Mouse (Mus musculus): Measurements from ENCODE around the gene Fau. TPM values are rescaled to one million over a fixed set of nuclear protein-coding genes. Genes with fewer than 3 reads are reported as not detected.
A peak's percentile ranks its signal among the peaks of the same experiment; 100 is the strongest.

Gene Fau
- total and polyA plus RNA-seq, 2 experiments = 455 to 820 TPM

DNA sequence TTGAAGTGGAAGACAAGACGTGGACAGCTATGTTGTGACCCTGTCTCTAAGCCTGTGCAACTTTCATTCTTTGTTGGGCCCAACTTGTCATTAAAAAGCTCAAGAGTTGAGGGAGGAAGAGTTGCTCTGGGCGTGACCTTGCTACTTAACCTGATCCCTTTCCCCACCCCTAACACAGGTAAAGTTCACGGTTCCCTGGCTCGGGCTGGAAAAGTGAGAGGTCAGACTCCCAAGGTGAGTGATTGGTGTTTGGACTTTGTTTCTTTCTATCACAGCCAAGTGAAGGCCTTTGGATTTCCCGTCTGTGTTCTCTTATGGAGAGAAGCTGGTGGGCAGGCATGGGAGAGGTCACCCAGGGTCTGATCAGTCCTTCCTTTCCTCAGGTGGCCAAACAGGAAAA lies 1.3 kb downstream of the Fau start:
- H3K4me1 ChIP-seq (ENCODE audit: control insufficient read depth, insufficient read depth, low read length) = peaks cover 24% of the 10 kb centered on the region
- H3K36me3 ChIP-seq (ENCODE audit: control insufficient read depth, insufficient read depth, low read length) = peaks cover 13% of the 10 kb centered on the region; the same call in 1 of the 2 replicates
- no peak for TF ChIP-seq POLR2A (IDR thresholded peaks at IDR 0.05; ENCODE audit: extremely low read depth, insufficient read depth, low read length)
- no peak for TF ChIP-seq CTCF (IDR thresholded peaks at IDR 0.05; ENCODE audit: low read depth, low read length)
- DNase-seq (ENCODE audit: extremely low read depth, low read depth, low spot score) = peak; percentile 80
- H3K27ac ChIP-seq (replicated peaks; ENCODE audit: insufficient read depth, low read depth, low read length) = peak overlapping the region; percentile 82
- no peaks in the 10 kb centered on the region for H3K27me3 ChIP-seq (ENCODE audit: control insufficient read depth, insufficient read depth, low read length)
- H3K79me2 ChIP-seq (ENCODE audit: control insufficient read depth, insufficient read depth, low read length) = no peaks in the 10 kb centered on the region; the same call in 1 of the 2 replicates
- peak overlapping the region; percentile 91 for H3K9ac ChIP-seq (ENCODE audit: low read depth, low read length)
- H3K4me3 ChIP-seq (ENCODE audit: insufficient read depth, low read depth, low read length) = peak overlapping the region; percentile 87
- WGBS = 20% methylated on average over 5 of the region's 5 CpGs

DNA sequence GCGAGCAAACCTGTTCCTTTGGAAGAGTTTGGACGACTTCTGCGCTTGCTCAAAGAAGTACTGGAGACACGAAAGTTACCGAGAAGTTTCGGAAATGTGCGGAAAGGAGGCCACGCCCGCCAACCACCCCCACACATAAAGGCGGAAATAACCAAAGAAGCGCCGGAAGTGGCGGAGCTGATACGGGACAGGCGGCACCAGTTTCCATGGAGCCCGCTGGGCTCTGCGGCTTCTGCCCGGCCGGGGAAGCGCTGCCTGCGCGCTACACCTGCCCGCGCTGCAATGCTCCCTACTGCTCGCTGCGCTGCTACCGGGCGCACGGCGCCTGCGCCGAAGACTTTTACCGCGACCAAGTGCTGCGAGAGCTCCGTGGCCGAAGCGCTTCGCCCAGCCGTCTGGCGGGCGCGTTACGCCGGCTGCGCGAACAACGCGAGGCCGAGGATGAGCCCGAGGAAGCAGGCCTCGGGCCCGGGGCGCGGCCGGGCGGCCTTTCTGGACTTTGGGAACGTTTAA lies 3.4 kb downstream of the Fau start, which contains the start of gene Znhit2:
TSS of gene Znhit2 (plus strand) at position 172 of the 513 bp plus-strand sequence.
- Histone ChIP-seq H3K4me1 (ENCODE audit: control insufficient read depth, insufficient read depth, low read length) (peaks cover 24% of the 10 kb centered on the region), H3K79me2 (ENCODE audit: control insufficient read depth, insufficient read depth, low read length) (no peaks in the 10 kb centered on the region; the same call in 1 of the 2 replicates), H3K27ac (replicated peaks; ENCODE audit: insufficient read depth, low read depth, low read length) (peak within 1 kb of the TSS; percentile 77), H3K36me3 (ENCODE audit: control insufficient read depth, insufficient read depth, low read length) (peaks cover 2% of the 10 kb centered on the region; the same call in 1 of the 2 replicates), H3K27me3 (ENCODE audit: control insufficient read depth, insufficient read depth, low read length) (no peaks in the 10 kb centered on the region), H3K4me3 (ENCODE audit: insufficient read depth, low read depth, low read length) (peak within 1 kb of the TSS; percentile 78), H3K9ac (ENCODE audit: low read depth, low read length) (peak within 1 kb of the TSS; percentile 86)
- WGBS = under 1% methylated on average over 58 of the region's 58 CpGs
- peak; percentile 89 for DNase-seq (ENCODE audit: extremely low read depth, low read depth, low spot score)
- TF ChIP-seq POLR2A (IDR thresholded peaks at IDR 0.05; ENCODE audit: extremely low read depth, insufficient read depth, low read length) (peak; percentile 49; the same call in 1 of the 2 replicates), CTCF (IDR thresholded peaks at IDR 0.05; ENCODE audit: low read depth, low read length) (no peak)

DNA sequence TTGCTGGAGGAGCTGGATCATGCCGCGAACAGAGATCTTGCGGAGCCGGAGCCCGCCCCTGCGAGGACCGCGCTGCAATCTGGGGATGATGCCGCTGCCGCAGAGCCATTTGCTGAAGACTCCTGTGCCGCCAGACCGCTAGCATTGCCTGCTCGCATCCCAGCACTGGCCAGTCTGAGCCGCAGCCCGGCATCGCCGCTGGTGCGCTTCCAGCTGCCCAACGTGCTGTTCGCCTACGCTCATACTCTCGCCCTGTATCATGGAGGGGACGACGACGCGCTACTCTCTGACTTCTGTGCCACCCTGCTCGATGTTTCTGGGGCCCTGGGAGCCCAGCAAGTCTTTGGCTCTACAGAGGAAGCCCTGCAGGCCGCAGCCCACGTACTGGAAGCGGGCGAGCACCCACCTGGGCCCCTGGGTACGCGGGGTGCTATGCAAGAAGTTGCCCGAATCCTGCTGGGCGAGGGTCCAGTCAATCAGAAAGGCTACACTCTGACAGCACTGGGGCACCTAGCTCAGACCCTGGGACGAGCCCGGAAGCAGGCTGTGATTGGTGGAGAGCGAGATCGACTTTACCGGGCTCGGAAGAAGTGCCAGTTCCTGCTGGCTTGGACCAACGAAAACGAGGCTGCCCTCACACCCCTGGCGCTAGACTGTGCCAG lies 4.1 kb downstream of the Fau start:
- under 1% methylated on average over 44 of the region's 44 CpGs for WGBS
- Histone ChIP-seq H3K4me1 (ENCODE audit: control insufficient read depth, insufficient read depth, low read length) (peaks cover 28% of the 10 kb centered on the region), H3K9ac (ENCODE audit: low read depth, low read length) (peak overlapping the region; percentile 86)

GRCm38 (mm10) chr19:6062418-6062817 lies 4.8 kb downstream of the Fau start:
- Histone ChIP-seq H3K36me3 (ENCODE audit: control insufficient read depth, insufficient read depth, low read length) (peaks cover 2% of the 10 kb centered on the region; the same call in 1 of the 2 replicates), H3K27ac (replicated peaks; ENCODE audit: insufficient read depth, low read depth, low read length) (peak overlapping the region; percentile 77), H3K4me1 (ENCODE audit: control insufficient read depth, insufficient read depth, low read length) (peaks cover 28% of the 10 kb centered on the region), H3K4me3 (ENCODE audit: insufficient read depth, low read depth, low read length) (peak overlapping the region; percentile 78), H3K79me2 (ENCODE audit: control insufficient read depth, insufficient read depth, low read length) (peaks cover 5% of the 10 kb centered on the region; the same call in 1 of the 2 replicates), H3K9ac (ENCODE audit: low read depth, low read length) (peak overlapping the region; percentile 86), H3K27me3 (ENCODE audit: control insufficient read depth, insufficient read depth, low read length) (no peaks in the 10 kb centered on the region)
- TF ChIP-seq POLR2A (IDR thresholded peaks at IDR 0.05; ENCODE audit: extremely low read depth, insufficient read depth, low read length) (no peak), CTCF (IDR thresholded peaks at IDR 0.05; ENCODE audit: low read depth, low read length) (no peak)
- peak; percentile 71 for DNase-seq (ENCODE audit: extremely low read depth, low read depth, low spot score)
- WGBS = 12% methylated on average over 5 of the region's 5 CpGs

More for the DNA sequence above, 4.1 kb downstream of the Fau start:
- Histone ChIP-seq H3K27me3 (ENCODE audit: control insufficient read depth, insufficient read depth, low read length) (no peaks in the 10 kb centered on the region), H3K36me3 (ENCODE audit: control insufficient read depth, insufficient read depth, low read length) (peaks cover 2% of the 10 kb centered on the region; the same call in 1 of the 2 replicates), H3K4me3 (ENCODE audit: insufficient read depth, low read depth, low read length) (peak overlapping the region; percentile 78), H3K79me2 (ENCODE audit: control insufficient read depth, insufficient read depth, low read length) (peaks cover 5% of the 10 kb centered on the region; the same call in 1 of the 2 replicates), H3K27ac (replicated peaks; ENCODE audit: insufficient read depth, low read depth, low read length) (peak overlapping the region; percentile 77)
- TF ChIP-seq POLR2A (IDR thresholded peaks at IDR 0.05; ENCODE audit: extremely low read depth, insufficient read depth, low read length) (peak; percentile 52; the same call in 1 of the 2 replicates), CTCF (IDR thresholded peaks at IDR 0.05; ENCODE audit: low read depth, low read length) (no peak)
- peak; percentile 72 for DNase-seq (ENCODE audit: extremely low read depth, low read depth, low spot score)

- H3K27me3 ChIP-seq (ENCODE audit: control insufficient read depth, insufficient read depth, low read length) = no peaks in the 10 kb centered on the region
- no peak overlapping the region for H3K4me3 ChIP-seq (ENCODE audit: insufficient read depth, low read depth, low read length)
- 86% methylated on average over 6 of the region's 6 CpGs for WGBS
- DNase-seq (ENCODE audit: extremely low read depth, low read depth, low spot score) = no peak
- no peak for TF ChIP-seq CTCF (IDR thresholded peaks at IDR 0.05; ENCODE audit: low read depth, low read length)
- no peak for TF ChIP-seq POLR2A (IDR thresholded peaks at IDR 0.05; ENCODE audit: extremely low read depth, insufficient read depth, low read length)
- H3K4me1 ChIP-seq (ENCODE audit: control insufficient read depth, insufficient read depth, low read length) = peaks cover 30% of the 10 kb centered on the region
- 0 out of 2 replicates have a peak overlapping the region, but pooled peaks have one; percentile 77 for H3K27ac ChIP-seq (replicated peaks; ENCODE audit: insufficient read depth, low read depth, low read length)
- peak overlapping the region; percentile 3; the same call in 1 of the 2 replicates for H3K9ac ChIP-seq (ENCODE audit: low read depth, low read length)
- H3K79me2 ChIP-seq (ENCODE audit: control insufficient read depth, insufficient read depth, low read length) = peaks cover 5% of the 10 kb centered on the region; the same call in 1 of the 2 replicates
- H3K36me3 ChIP-seq (ENCODE audit: control insufficient read depth, insufficient read depth, low read length) = peaks cover 2% of the 10 kb centered on the region; the same call in 1 of the 2 replicates
Measured at GRCm38 (mm10) chr19:6063081-6063480, 5.4 kb downstream of the Fau start.
